Mouse (Mus musculus): ENCODE results near the gene Lsamp. TPM values are rescaled to one million over a fixed set of nuclear protein-coding genes. Genes with fewer than 3 reads are reported as not detected.

The Lsamp gene
- polyA plus RNA-seq, 1 experiment from 2014 or later = 21.5 TPM

GRCm38 (mm10) chr16:40983026-40983425 is 998.9 kb downstream of the Lsamp start:
- no peak overlapping the region for H3K9ac ChIP-seq (ENCODE audit: low read length)
- no peak overlapping the region for H3K4me2 ChIP-seq (ENCODE audit: low read depth, low read length, severe bottlenecking)
- no peak for ATAC-seq (replicated peaks; ENCODE audit: low FRiP score)
- no peak overlapping the region for H3K27ac ChIP-seq (ENCODE audit: low read depth, low read length)
- H3K9me3 ChIP-seq (ENCODE audit: control insufficient read depth, low read length) = no peaks in the 10 kb centered on the region
- 59% methylated on average over 3 of the region's 3 CpGs for WGBS
- no peaks in the 10 kb centered on the region for H3K36me3 ChIP-seq (ENCODE audit: control insufficient read depth, insufficient read depth, low read length)
- H3K27me3 ChIP-seq (ENCODE audit: control insufficient read depth, insufficient read depth, low read length) = no peaks in the 10 kb centered on the region
- H3K4me3 ChIP-seq (ENCODE audit: low read depth, low read length) = no peak overlapping the region
- no peak for DNase-seq (ENCODE audit: low spot score)
- H3K4me1 ChIP-seq (replicated peaks; ENCODE audit: control insufficient read depth, insufficient read depth, low read length) = no peaks in the 10 kb centered on the region

GRCm38 (mm10) chr16:41007569-41007968 is 1023.4 kb downstream of the Lsamp start:
- no peaks in the 10 kb centered on the region for H3K36me3 ChIP-seq (ENCODE audit: control insufficient read depth, insufficient read depth, low read length)
- ATAC-seq (replicated peaks; ENCODE audit: low FRiP score) (no peak), DNase-seq (ENCODE audit: low spot score) (no peak)
- H3K27ac ChIP-seq (ENCODE audit: low read depth, low read length) = no peak overlapping the region
- H3K4me3 ChIP-seq (ENCODE audit: low read depth, low read length) = no peak overlapping the region
- H3K4me1 ChIP-seq (replicated peaks; ENCODE audit: control insufficient read depth, insufficient read depth, low read length) = no peaks in the 10 kb centered on the region
- WGBS = 86% methylated on average over 5 of the region's 5 CpGs
- no peaks in the 10 kb centered on the region for H3K27me3 ChIP-seq (ENCODE audit: control insufficient read depth, insufficient read depth, low read length)
- H3K9ac ChIP-seq (ENCODE audit: low read length) = no peak overlapping the region
- H3K9me3 ChIP-seq (ENCODE audit: control insufficient read depth, low read length) = no peaks in the 10 kb centered on the region
- no peak overlapping the region for H3K4me2 ChIP-seq (ENCODE audit: low read depth, low read length, severe bottlenecking)

GRCm38 (mm10) chr16:41034746-41035145 is 1050.6 kb downstream of the Lsamp start:
- no peak overlapping the region for H3K4me2 ChIP-seq (ENCODE audit: low read depth, low read length, severe bottlenecking)
- ATAC-seq (replicated peaks; ENCODE audit: low FRiP score) (no peak), DNase-seq (ENCODE audit: low spot score) (no peak)
- H3K27ac ChIP-seq (ENCODE audit: low read depth, low read length) = no peak overlapping the region
- no peaks in the 10 kb centered on the region for H3K9me3 ChIP-seq (ENCODE audit: control insufficient read depth, low read length)
- no peak overlapping the region for H3K4me3 ChIP-seq (ENCODE audit: low read depth, low read length)
- H3K9ac ChIP-seq (ENCODE audit: low read length) = no peak overlapping the region
- H3K36me3 ChIP-seq (ENCODE audit: control insufficient read depth, insufficient read depth, low read length) = no peaks in the 10 kb centered on the region
- H3K27me3 ChIP-seq (ENCODE audit: control insufficient read depth, insufficient read depth, low read length) = no peaks in the 10 kb centered on the region
- no peaks in the 10 kb centered on the region for H3K4me1 ChIP-seq (replicated peaks; ENCODE audit: control insufficient read depth, insufficient read depth, low read length)

DNA sequence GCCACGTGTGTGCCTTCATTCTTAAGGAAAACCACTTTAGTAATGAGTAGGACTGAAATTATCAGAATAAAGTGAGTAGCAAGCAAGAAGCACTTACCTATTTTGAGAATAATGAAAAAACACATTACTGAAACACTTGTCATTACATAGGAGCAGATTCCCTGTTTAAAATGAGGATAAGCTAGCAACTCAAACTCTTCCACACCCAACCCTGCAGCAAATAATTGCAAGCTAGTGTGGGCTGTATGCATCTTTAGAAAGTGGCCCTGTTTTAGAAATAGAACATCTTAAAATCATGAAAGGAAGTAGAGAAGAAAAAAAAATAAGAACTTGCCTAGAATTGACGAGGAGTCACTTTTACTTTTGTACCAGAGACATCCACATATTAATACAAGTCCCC is 1057.5 kb downstream of the Lsamp start:
- Histone ChIP-seq H3K27ac (ENCODE audit: low read depth, low read length) (no peak overlapping the region), H3K9me3 (ENCODE audit: control insufficient read depth, low read length) (no peaks in the 10 kb centered on the region), H3K4me3 (ENCODE audit: low read depth, low read length) (no peak overlapping the region), H3K27me3 (ENCODE audit: control insufficient read depth, insufficient read depth, low read length) (no peaks in the 10 kb centered on the region), H3K36me3 (ENCODE audit: control insufficient read depth, insufficient read depth, low read length) (no peaks in the 10 kb centered on the region), H3K9ac (ENCODE audit: low read length) (no peak overlapping the region), H3K4me2 (ENCODE audit: low read depth, low read length, severe bottlenecking) (no peak overlapping the region), H3K4me1 (replicated peaks; ENCODE audit: control insufficient read depth, insufficient read depth, low read length) (no peaks in the 10 kb centered on the region)
- WGBS = 60% methylated on average over 2 of the region's 2 CpGs
- ATAC-seq (replicated peaks; ENCODE audit: low FRiP score) (no peak), DNase-seq (ENCODE audit: low spot score) (no peak)

GRCm38 (mm10) chr16:41063270-41063857 is 1079.2 kb downstream of the Lsamp start:
- WGBS = 80% methylated on average over 7 of the region's 7 CpGs
- no peaks in the 10 kb centered on the region for H3K36me3 ChIP-seq (ENCODE audit: control insufficient read depth, insufficient read depth, low read length)
- H3K4me3 ChIP-seq (ENCODE audit: low read depth, low read length) = no peak overlapping the region
- no peak overlapping the region for H3K9ac ChIP-seq (ENCODE audit: low read length)
- H3K27ac ChIP-seq (ENCODE audit: low read depth, low read length) = no peak overlapping the region
- DNase-seq (ENCODE audit: low spot score) = no peak
- no peaks in the 10 kb centered on the region for H3K4me1 ChIP-seq (replicated peaks; ENCODE audit: control insufficient read depth, insufficient read depth, low read length)
- H3K9me3 ChIP-seq (ENCODE audit: control insufficient read depth, low read length) = no peaks in the 10 kb centered on the region
- no peaks in the 10 kb centered on the region for H3K27me3 ChIP-seq (ENCODE audit: control insufficient read depth, insufficient read depth, low read length)
- ATAC-seq (replicated peaks; ENCODE audit: low FRiP score) = no peak
- no peak overlapping the region for H3K4me2 ChIP-seq (ENCODE audit: low read depth, low read length, severe bottlenecking)

DNA sequence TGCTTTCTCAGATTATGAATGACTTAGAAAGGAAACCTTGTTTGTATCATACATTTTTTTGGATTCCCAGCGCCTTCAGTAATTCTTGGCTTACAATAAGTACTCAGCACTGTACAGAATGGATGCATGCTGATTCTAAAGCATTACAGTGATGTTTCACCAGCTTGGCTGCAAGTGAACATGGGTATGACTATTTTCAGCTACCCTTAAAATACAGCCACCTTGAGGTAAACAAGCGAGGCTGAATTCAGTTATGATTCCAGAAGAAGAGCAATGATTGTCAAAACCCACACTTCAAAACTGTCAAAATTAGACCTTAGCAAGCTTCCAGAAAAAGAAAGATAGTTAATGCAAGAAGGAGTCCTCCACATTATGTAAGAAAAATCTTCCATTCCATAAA is 1089.3 kb downstream of the Lsamp start:
- Histone ChIP-seq H3K9me3 (ENCODE audit: control insufficient read depth, low read length) (no peaks in the 10 kb centered on the region), H3K4me1 (replicated peaks; ENCODE audit: control insufficient read depth, insufficient read depth, low read length) (no peaks in the 10 kb centered on the region), H3K27me3 (ENCODE audit: control insufficient read depth, insufficient read depth, low read length) (no peaks in the 10 kb centered on the region), H3K4me3 (ENCODE audit: low read depth, low read length) (no peak overlapping the region), H3K36me3 (ENCODE audit: control insufficient read depth, insufficient read depth, low read length) (no peaks in the 10 kb centered on the region), H3K27ac (ENCODE audit: low read depth, low read length) (no peak overlapping the region), H3K4me2 (ENCODE audit: low read depth, low read length, severe bottlenecking) (no peak overlapping the region), H3K9ac (ENCODE audit: low read length) (no peak overlapping the region)
- WGBS = 90% methylated on average over 2 of the region's 2 CpGs
- DNase-seq (ENCODE audit: low spot score) (no peak), ATAC-seq (replicated peaks; ENCODE audit: low FRiP score) (no peak)

DNA sequence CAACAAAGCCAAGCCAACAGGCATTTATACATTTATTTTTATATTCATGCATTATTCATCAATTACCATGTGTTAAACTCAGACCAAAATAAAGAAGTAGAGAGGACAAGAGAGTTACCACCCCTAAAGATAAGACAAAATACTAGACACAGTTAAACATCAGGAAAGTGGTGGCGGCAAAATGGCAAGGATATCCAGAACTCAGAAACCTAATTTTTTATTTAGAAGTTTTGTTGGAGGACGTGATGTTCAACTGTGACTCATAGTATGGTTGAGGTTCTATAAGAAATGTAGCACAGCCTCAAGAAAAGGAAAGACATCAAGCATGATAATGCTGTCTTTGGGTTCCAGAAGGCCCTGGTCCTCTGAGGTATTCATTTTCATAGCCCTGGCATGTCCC is 1104.5 kb downstream of the Lsamp start:
- ATAC-seq (replicated peaks; ENCODE audit: low FRiP score) = no peak

DNA sequence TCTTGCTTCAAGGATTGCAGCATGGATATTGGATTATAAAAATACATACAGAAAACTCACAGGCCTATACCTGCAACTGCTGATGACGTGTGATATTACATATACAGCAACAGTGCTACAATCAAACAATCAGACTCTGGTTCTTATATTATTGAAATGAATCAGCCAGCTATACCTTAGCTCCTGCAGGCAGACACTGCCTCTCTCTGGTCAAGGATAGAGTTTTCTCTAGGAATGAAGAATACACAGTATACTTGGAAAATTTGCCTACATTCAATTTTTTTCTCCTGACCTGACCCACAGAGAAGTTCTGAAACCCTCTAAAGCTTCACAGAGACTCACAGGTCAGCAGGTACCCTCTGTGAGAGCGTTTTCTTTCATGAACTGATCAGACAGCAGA is 1105.9 kb downstream of the Lsamp start:
- Histone ChIP-seq H3K27me3 (ENCODE audit: control insufficient read depth, insufficient read depth, low read length) (no peaks in the 10 kb centered on the region), H3K36me3 (ENCODE audit: control insufficient read depth, insufficient read depth, low read length) (no peaks in the 10 kb centered on the region), H3K9ac (ENCODE audit: low read length) (no peak overlapping the region), H3K9me3 (ENCODE audit: control insufficient read depth, low read length) (no peaks in the 10 kb centered on the region), H3K27ac (ENCODE audit: low read depth, low read length) (no peak overlapping the region), H3K4me3 (ENCODE audit: low read depth, low read length) (no peak overlapping the region), H3K4me1 (replicated peaks; ENCODE audit: control insufficient read depth, insufficient read depth, low read length) (no peaks in the 10 kb centered on the region), H3K4me2 (ENCODE audit: low read depth, low read length, severe bottlenecking) (no peak overlapping the region)
- 53% methylated on average over 2 of the region's 2 CpGs for WGBS
- ATAC-seq (replicated peaks; ENCODE audit: low FRiP score) (no peak), DNase-seq (ENCODE audit: low spot score) (no peak)

More for the DNA sequence above, 1104.5 kb downstream of the Lsamp start:
- 89% methylated on average over 2 of the region's 2 CpGs for WGBS
- Histone ChIP-seq H3K9me3 (ENCODE audit: control insufficient read depth, low read length) (no peaks in the 10 kb centered on the region), H3K36me3 (ENCODE audit: control insufficient read depth, insufficient read depth, low read length) (no peaks in the 10 kb centered on the region), H3K4me3 (ENCODE audit: low read depth, low read length) (no peak overlapping the region), H3K27me3 (ENCODE audit: control insufficient read depth, insufficient read depth, low read length) (no peaks in the 10 kb centered on the region), H3K9ac (ENCODE audit: low read length) (no peak overlapping the region), H3K27ac (ENCODE audit: low read depth, low read length) (no peak overlapping the region), H3K4me2 (ENCODE audit: low read depth, low read length, severe bottlenecking) (no peak overlapping the region), H3K4me1 (replicated peaks; ENCODE audit: control insufficient read depth, insufficient read depth, low read length) (no peaks in the 10 kb centered on the region)
- DNase-seq (ENCODE audit: low spot score) = no peak

- H3K4me2 ChIP-seq (ENCODE audit: low read depth, low read length, severe bottlenecking) = no peak overlapping the region
- H3K4me1 ChIP-seq (replicated peaks; ENCODE audit: control insufficient read depth, insufficient read depth, low read length) = no peaks in the 10 kb centered on the region
- no peak for DNase-seq (ENCODE audit: low spot score)
- no peak; the same call in 1 of the 2 replicates for ATAC-seq (replicated peaks; ENCODE audit: low FRiP score)
- no peak overlapping the region for H3K27ac ChIP-seq (ENCODE audit: low read depth, low read length)
- no peaks in the 10 kb centered on the region for H3K27me3 ChIP-seq (ENCODE audit: control insufficient read depth, insufficient read depth, low read length)
- no peaks in the 10 kb centered on the region for H3K36me3 ChIP-seq (ENCODE audit: control insufficient read depth, insufficient read depth, low read length)
- H3K9ac ChIP-seq (ENCODE audit: low read length) = no peak overlapping the region
- no peak overlapping the region for H3K4me3 ChIP-seq (ENCODE audit: low read depth, low read length)
- no peaks in the 10 kb centered on the region for H3K9me3 ChIP-seq (ENCODE audit: control insufficient read depth, low read length)
Measured at GRCm38 (mm10) chr16:41091259-41091658, 1107.1 kb downstream of the Lsamp start.

All from forebrain, embryonic 11.5 days (tissue).